Mouse (Mus musculus) testis, adult 2 months (tissue): ENCODE measurements around the gene Kdelr3.

Source experiments
- CTCF ChIP-seq: fragments of 200-500 bp; IDR thresholded peaks from 2 replicates; pipeline ENCODE4 v1.5.1; 2012; ENCODE audit warnings: low read depth, mild to moderate bottlenecking, inconsistent platforms, low read length, moderate library complexity; ENCODE audit not compliant: control insufficient read depth, insufficient read depth, insufficient replicate concordance
- POLR2A ChIP-seq: fragments of 200-500 bp; IDR thresholded peaks from 2 replicates; pipeline ENCODE4 v1.6.1; 2012; ENCODE audit warnings: low read depth, mild to moderate bottlenecking, inconsistent platforms, low read length, moderate library complexity; ENCODE audit not compliant: control insufficient read depth

DNA sequence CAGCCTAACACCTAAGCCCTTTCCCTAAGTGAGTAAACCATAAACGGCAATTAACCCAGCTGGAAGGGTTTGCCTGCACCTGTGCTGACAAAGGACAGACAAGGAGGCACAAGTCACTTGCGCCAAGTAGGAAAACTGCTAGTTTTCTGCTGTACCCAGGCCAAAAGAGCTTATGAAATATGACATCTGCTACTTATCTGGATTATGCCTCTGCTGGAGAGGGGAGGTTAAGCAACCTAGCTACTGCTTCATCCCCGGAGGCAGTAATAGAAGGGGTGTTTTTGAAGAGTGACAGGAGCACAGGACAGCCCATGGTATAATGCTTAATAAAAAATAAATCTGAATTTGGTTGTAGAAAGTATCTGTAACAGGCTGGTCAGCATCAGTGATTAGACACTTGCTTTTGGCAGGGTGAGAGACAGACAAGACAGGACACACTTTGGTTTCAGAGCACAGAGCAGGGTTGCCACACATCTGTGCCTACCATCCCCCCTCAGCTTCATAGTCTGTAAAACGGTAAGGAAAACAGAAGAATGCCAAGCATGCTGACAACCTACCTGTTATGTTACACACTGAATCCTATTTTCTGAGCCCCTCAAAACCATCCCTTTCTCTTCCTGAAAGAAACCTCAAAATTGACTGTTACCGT lies 11.9 kb downstream of the Kdelr3 start:
- TF ChIP-seq POLR2A (no peak), CTCF (no peak)
